Mouse (Mus musculus) megakaryocyte, embryonic 14.5 days (primary cell): ENCODE data around the gene Mei1. TPM values are rescaled to one million over a fixed set of nuclear protein-coding genes. Genes with fewer than 3 reads are reported as not detected.

Experiments
- H3K27me3 ChIP-seq: replicated peaks from 2 replicates; pipeline ENCODE3; 2012; ENCODE audit warnings: inconsistent platforms
- H3K36me3 ChIP-seq: replicated peaks from 2 replicates; pipeline ENCODE3; 2012; ENCODE audit warnings: low read length, inconsistent platforms, mixed read lengths
- H3K4me1 ChIP-seq: 2 replicates; pipeline ENCODE4 v1.6.1; 2012; ENCODE audit warnings: inconsistent platforms
- H3K4me3 ChIP-seq: replicated peaks from 2 replicates; pipeline ENCODE3; 2012; ENCODE audit warnings: moderate library complexity, mild to moderate bottlenecking, inconsistent platforms
- H3K9me3 ChIP-seq: 2 replicates; pipeline ENCODE4 v1.6.1; 2012; ENCODE audit warnings: inconsistent platforms
- FLI1 ChIP-seq: IDR thresholded peaks from 2 replicates; pipeline ENCODE4 v1.6.1; 2012; ENCODE audit warnings: low read length, inconsistent platforms, mixed read lengths
- GATA1 ChIP-seq: IDR thresholded peaks from 3 replicates; pipeline ENCODE4 v1.6.1; 2012; ENCODE audit warnings: mixed read lengths, low read length, inconsistent platforms, borderline replicate concordance
- polyA plus RNA-seq: library from polyadenylated mRNA; stranded (reverse); fragments of >175 nt; gene quantifications from 2 replicates; pipeline ENCODE4 v1.2.3, GENCODE M21; 2012; ENCODE audit warnings: low replicate concordance; ENCODE audit not compliant: insufficient read depth

Mei1 gene
- not detected in 2 replicates for polyA plus RNA-seq

DNA sequence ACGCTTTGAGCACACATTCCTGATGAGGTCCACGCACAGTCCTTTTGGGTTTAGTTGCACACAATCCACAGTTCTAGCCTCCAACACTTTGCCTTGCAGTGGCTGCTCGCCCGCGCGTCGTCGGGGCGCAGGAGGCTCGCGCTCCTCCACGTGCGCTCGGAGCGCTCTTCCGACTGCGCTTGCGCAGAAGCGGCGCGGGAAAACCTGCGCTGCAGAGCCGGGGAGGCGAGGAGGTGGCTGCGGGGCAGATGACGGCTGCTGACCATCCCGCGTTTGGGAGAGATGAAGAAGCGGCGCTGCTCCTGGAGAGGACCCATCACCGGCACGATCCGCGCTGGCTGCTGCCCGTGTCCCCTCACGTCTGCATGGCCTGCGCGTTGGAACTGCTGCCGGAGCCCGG, at the start of gene Mei1:
Gene Mei1 (plus strand): TSS at position 99 of the 400 bp plus-strand sequence.
- Histone ChIP-seq H3K9me3 (peaks cover 12% of the 10 kb centered on the region), H3K27me3 (peaks cover 66% of the 10 kb centered on the region), H3K36me3 (no peaks in the 10 kb centered on the region), H3K4me1 (peaks cover 11% of the 10 kb centered on the region; the same call in 1 of the 2 replicates), H3K4me3 (peak within 1 kb of the TSS; percentile 46)
- TF ChIP-seq FLI1 = no peak
- TF ChIP-seq GATA1 = no peak

DNA sequence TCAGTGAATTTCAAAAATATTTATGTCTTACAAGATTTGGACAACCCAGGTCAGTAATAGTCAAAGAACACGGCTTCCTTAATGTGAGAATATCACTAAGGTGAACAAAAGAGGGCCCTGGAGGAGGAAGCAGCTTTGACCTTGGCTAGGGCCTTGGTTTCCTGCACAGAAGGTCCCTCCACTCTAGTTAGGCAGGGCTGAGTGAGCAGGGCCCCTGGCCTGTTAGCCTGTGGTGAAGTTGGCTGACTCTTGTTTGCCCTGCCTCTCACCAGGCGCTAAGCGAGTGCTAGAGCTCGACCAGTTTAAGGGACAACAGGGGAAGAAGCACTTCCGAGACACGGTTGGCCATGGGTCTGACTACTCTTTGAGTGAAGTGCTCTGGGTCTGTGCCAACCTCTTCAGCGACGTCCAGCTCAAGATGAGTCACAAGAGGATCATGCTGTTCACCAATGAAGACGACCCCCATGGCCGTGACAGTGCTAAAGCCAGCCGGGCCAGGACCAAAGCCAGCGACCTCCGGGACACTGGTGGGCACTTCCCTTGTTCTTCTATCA, 47.2 kb upstream of the Mei1 start:
- TF ChIP-seq GATA1 (no peak), FLI1 (no peak)
- Histone ChIP-seq H3K9me3 (no peaks in the 10 kb centered on the region), H3K36me3 (peaks cover 77% of the 10 kb centered on the region), H3K27me3 (no peaks in the 10 kb centered on the region), H3K4me1 (peaks cover 35% of the 10 kb centered on the region), H3K4me3 (no peak overlapping the region)

DNA sequence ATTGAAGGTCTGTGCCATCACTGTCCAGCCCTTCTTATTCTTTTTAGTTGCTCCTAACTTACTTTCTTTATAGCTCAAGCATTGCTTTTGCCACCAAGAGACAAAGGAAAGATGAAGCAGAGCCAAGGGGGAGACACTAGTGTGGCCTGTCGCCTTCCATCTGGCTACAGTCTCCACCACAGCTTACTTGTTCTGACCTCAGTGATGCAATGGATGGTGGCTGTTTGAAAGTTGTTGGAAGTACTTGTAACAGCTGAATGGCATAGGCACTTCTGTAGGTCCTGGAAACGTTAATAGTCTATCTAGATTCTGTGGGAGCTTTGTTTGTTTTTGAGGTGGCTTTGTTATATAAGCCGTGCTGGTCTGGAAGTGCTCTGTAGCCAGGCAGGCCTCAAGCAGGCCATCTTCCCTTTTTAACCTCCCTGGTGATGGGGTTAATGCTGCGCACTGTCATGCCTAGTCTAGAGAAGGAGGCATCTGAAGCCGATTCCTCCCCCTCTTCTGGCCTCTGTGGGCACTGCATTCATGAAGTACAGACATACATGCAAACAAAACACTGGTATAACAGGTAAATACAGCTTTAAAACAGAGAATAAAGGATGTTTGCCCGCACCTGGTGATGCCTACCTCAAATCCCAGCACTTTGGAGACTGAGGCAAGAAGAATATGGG, 45.7 kb upstream of the Mei1 start:
- Histone ChIP-seq H3K36me3 (peaks cover 89% of the 10 kb centered on the region), H3K9me3 (no peaks in the 10 kb centered on the region), H3K27me3 (no peaks in the 10 kb centered on the region), H3K4me1 (peaks cover 28% of the 10 kb centered on the region), H3K4me3 (no peak overlapping the region)
- TF ChIP-seq GATA1 (no peak), FLI1 (no peak)

DNA sequence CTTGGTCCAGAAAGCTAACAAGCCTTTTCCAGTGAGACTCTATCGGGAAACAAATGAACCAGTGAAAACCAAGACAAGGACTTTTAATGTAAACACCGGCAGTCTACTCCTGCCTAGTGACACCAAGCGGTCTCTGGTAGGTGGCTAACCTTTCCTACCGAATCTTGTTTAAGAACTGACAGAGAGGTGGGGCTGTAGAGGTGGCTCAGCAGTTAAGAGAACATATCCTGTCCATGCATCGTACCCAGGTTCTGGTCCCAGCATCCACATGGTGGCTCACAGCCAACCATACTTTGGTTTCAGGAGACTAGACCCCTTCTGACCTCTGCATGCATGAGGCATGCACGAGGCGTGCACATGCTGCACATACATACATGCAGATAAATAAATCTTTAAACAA, 42.5 kb upstream of the Mei1 start:
- Histone ChIP-seq H3K4me1 (peaks cover 12% of the 10 kb centered on the region), H3K36me3 (peaks cover 97% of the 10 kb centered on the region), H3K9me3 (no peaks in the 10 kb centered on the region), H3K4me3 (no peak overlapping the region), H3K27me3 (no peaks in the 10 kb centered on the region)
- TF ChIP-seq FLI1 (no peak), GATA1 (no peak)

GRCm38 (mm10) chr15:82027726-82028125, 42.1 kb upstream of the Mei1 start:
- H3K9me3 ChIP-seq = no peaks in the 10 kb centered on the region
- peaks cover 97% of the 10 kb centered on the region for H3K36me3 ChIP-seq
- no peak for TF ChIP-seq GATA1
- no peak for TF ChIP-seq FLI1

GRCm38 (mm10) chr15:82032386-82032785, 37.4 kb upstream of the Mei1 start:
- Histone ChIP-seq H3K27me3 (no peaks in the 10 kb centered on the region), H3K9me3 (no peaks in the 10 kb centered on the region), H3K4me1 (peaks cover 20% of the 10 kb centered on the region), H3K4me3 (no peak overlapping the region), H3K36me3 (peaks cover 91% of the 10 kb centered on the region)
- no peak for TF ChIP-seq FLI1

More at GRCm38 (mm10) chr15:82027726-82028125, 42.1 kb upstream of the Mei1 start:
- Histone ChIP-seq H3K4me3 (no peak overlapping the region), H3K27me3 (no peaks in the 10 kb centered on the region), H3K4me1 (peaks cover 9% of the 10 kb centered on the region; the same call in 1 of the 2 replicates)

DNA sequence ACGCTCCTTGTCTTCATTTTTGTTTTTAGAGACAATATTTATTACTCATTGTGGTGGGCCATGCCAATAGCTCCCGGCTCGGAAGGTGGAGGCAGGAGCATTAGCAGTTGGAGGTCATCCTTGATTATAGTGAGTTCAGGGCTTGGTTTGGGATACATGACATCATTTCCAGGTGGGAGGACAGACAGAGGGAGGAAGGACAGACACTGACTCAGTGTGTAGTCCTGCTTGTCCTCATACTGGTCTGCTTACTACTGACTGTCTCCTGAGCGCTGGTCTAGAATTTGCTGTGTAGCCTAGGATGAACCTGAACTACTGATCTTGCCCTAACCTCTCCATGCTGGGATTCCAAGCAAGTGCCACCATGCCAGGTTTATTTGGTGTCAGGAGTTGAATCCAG, 36.0 kb upstream of the Mei1 start, which contains the start of gene Desi1:
Gene Desi1 (minus strand): TSS at position 101 of the 400 bp plus-strand sequence.
- peaks cover 90% of the 10 kb centered on the region for H3K36me3 ChIP-seq

GRCm38 (mm10) chr15:82035904-82036689, 33.7 kb upstream of the Mei1 start:
- no peaks in the 10 kb centered on the region for H3K27me3 ChIP-seq
- H3K4me1 ChIP-seq = peaks cover 32% of the 10 kb centered on the region
- no peak overlapping the region for H3K4me3 ChIP-seq
- TF ChIP-seq FLI1 = no peak
- no peaks in the 10 kb centered on the region for H3K9me3 ChIP-seq
- peaks cover 89% of the 10 kb centered on the region for H3K36me3 ChIP-seq

More for the DNA sequence above, 36.0 kb upstream of the Mei1 start, which contains the start of gene Desi1:
- TF ChIP-seq GATA1 (no peak), FLI1 (no peak)
- Histone ChIP-seq H3K4me3 (peak within 1 kb of the TSS; percentile 35), H3K4me1 (peaks cover 20% of the 10 kb centered on the region), H3K9me3 (no peaks in the 10 kb centered on the region), H3K27me3 (no peaks in the 10 kb centered on the region)

- Histone ChIP-seq H3K36me3 (peaks cover 67% of the 10 kb centered on the region), H3K4me3 (no peak overlapping the region), H3K4me1 (peaks cover 35% of the 10 kb centered on the region), H3K9me3 (no peaks in the 10 kb centered on the region), H3K27me3 (no peaks in the 10 kb centered on the region)
- no peak for TF ChIP-seq FLI1
- no peak for TF ChIP-seq GATA1
These were observed 29.1 kb upstream of the Mei1 start for GRCm38 (mm10) chr15:82040650-82041049.

DNA sequence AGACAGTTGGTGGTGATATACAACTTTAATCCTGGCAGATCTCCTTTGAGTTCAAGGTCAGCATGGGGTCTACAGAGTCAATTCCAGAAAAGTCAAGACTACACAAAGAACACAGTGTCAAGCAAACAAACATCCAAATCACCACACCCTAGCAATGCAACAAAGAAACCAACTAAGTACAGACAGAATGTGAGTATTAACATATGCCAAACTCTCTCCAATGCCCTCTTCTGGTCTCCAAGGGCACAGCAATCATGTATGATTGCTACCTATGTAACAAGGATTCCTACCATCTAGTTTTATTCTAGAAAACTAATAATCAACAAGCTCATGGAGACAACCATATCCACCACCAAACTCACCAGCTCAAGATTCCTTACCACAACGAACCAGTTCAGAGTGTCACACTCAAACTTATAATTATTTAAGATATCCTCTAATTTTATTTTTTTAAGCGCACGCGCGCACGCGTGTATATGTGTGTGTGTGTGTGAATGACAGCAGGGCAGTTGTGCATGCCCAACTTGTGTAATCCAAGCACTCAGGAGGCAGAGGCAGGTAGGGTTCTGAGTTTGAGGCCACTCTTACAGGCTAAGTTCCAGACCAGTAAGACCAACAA, 25.5 kb upstream of the Mei1 start:
- Histone ChIP-seq H3K36me3 (peaks cover 35% of the 10 kb centered on the region), H3K4me1 (peaks cover 45% of the 10 kb centered on the region), H3K4me3 (no peak overlapping the region), H3K9me3 (no peaks in the 10 kb centered on the region), H3K27me3 (no peaks in the 10 kb centered on the region)
- no peak for TF ChIP-seq FLI1
- no peak for TF ChIP-seq GATA1
